Mouse (Mus musculus) bone marrow, adult 2 months (tissue): ENCODE measurements around the gene Tpo.

ENCODE experiments used
- CTCF ChIP-seq: fragments of 200-500 bp; IDR thresholded peaks from 2 replicates; pipeline ENCODE4 v1.5.1; 2011; ENCODE audit warnings: low read length, control low read depth; ENCODE audit not compliant: control insufficient read depth, insufficient read depth
- POLR2A ChIP-seq: fragments of 200-500 bp; IDR thresholded peaks from 2 replicates; pipeline ENCODE4 v1.6.1; 2011; ENCODE audit warnings: low read depth, mild to moderate bottlenecking, control low read depth, low read length, borderline replicate concordance; ENCODE audit not compliant: control insufficient read depth

- no peak for TF ChIP-seq CTCF
- TF ChIP-seq POLR2A: no peak
Observed at GRCm38 (mm10) chr12:30168491-30168890, 36.1 kb upstream of the Tpo start.
